Mouse (Mus musculus): ENCODE results near the gene Dpf2. TPM values are rescaled to one million over a fixed set of nuclear protein-coding genes. Genes with fewer than 3 reads are reported as not detected.

The Dpf2 gene
- polyA plus RNA-seq, 1 experiment from 2014 or later, result 85.3 TPM

- no peaks in the 10 kb centered on the region for H3K27me3 ChIP-seq (ENCODE audit: control insufficient read depth, insufficient read depth, low read length)
- 88% methylated on average over 3 of the region's 3 CpGs for WGBS
- no peaks in the 10 kb centered on the region for H3K36me3 ChIP-seq (ENCODE audit: control insufficient read depth, insufficient read depth, low read length)
- no peak for ATAC-seq (ENCODE audit: low read depth)
- H3K9ac ChIP-seq (replicated peaks; ENCODE audit: low read depth, low read length), result no peak overlapping the region
- no peak overlapping the region for H3K4me2 ChIP-seq (ENCODE audit: low read depth, low read length)
- H3K4me3 ChIP-seq (ENCODE audit: low read depth, low read length), result no peak overlapping the region
- H3K9me3 ChIP-seq (ENCODE audit: control insufficient read depth, low read length), result no peaks in the 10 kb centered on the region
- no peak overlapping the region for H3K27ac ChIP-seq (ENCODE audit: low read depth, low read length)
- H3K4me1 ChIP-seq (ENCODE audit: control insufficient read depth, insufficient read depth, low read length), result peaks cover 7% of the 10 kb centered on the region
These were observed 33.9 kb downstream of the Dpf2 start for GRCm38 (mm10) chr19:5878916-5879315.

GRCm38 (mm10) chr19:5878362-5878722 lies 34.5 kb downstream of the Dpf2 start:
- WGBS, result 75% methylated on average over 7 of the region's 7 CpGs
- no peak overlapping the region for H3K27ac ChIP-seq (ENCODE audit: low read depth, low read length)
- no peak for ATAC-seq (ENCODE audit: low read depth)
- H3K4me3 ChIP-seq (ENCODE audit: low read depth, low read length), result no peak overlapping the region
- H3K27me3 ChIP-seq (ENCODE audit: control insufficient read depth, insufficient read depth, low read length), result no peaks in the 10 kb centered on the region
- H3K9ac ChIP-seq (replicated peaks; ENCODE audit: low read depth, low read length), result no peak overlapping the region
- no peak overlapping the region for H3K4me2 ChIP-seq (ENCODE audit: low read depth, low read length)
- H3K4me1 ChIP-seq (ENCODE audit: control insufficient read depth, insufficient read depth, low read length), result peaks cover 12% of the 10 kb centered on the region
- H3K9me3 ChIP-seq (ENCODE audit: control insufficient read depth, low read length), result no peaks in the 10 kb centered on the region
- no peaks in the 10 kb centered on the region for H3K36me3 ChIP-seq (ENCODE audit: control insufficient read depth, insufficient read depth, low read length)

GRCm38 (mm10) chr19:5877618-5878361 lies 35.0 kb downstream of the Dpf2 start, which contains the start of gene Slc25a45:
Gene Slc25a45 (plus strand): TSS chr19:5877808.
- peak; percentile 58; the same call in 1 of the 2 replicates for ATAC-seq (ENCODE audit: low read depth)
- no peak within 1 kb of the TSS for H3K27ac ChIP-seq (ENCODE audit: low read depth, low read length)
- no peaks in the 10 kb centered on the region for H3K27me3 ChIP-seq (ENCODE audit: control insufficient read depth, insufficient read depth, low read length)
- H3K4me1 ChIP-seq (ENCODE audit: control insufficient read depth, insufficient read depth, low read length), result peaks cover 12% of the 10 kb centered on the region
- H3K4me3 ChIP-seq (ENCODE audit: low read depth, low read length), result no peak within 1 kb of the TSS
- 45% methylated on average over 15 of the region's 15 CpGs for WGBS
- no peaks in the 10 kb centered on the region for H3K9me3 ChIP-seq (ENCODE audit: control insufficient read depth, low read length)
- peak within 1 kb of the TSS; percentile 3; the same call in 1 of the 2 replicates for H3K4me2 ChIP-seq (ENCODE audit: low read depth, low read length)
- no peaks in the 10 kb centered on the region for H3K36me3 ChIP-seq (ENCODE audit: control insufficient read depth, insufficient read depth, low read length)
- H3K9ac ChIP-seq (replicated peaks; ENCODE audit: low read depth, low read length), result no peak within 1 kb of the TSS; the same call in 1 of the 2 replicates

- Histone ChIP-seq H3K27me3 (ENCODE audit: control insufficient read depth, insufficient read depth, low read length) (no peaks in the 10 kb centered on the region), H3K36me3 (ENCODE audit: control insufficient read depth, insufficient read depth, low read length) (no peaks in the 10 kb centered on the region), H3K4me3 (ENCODE audit: low read depth, low read length) (peak within 1 kb of the TSS; percentile 69), H3K4me2 (ENCODE audit: low read depth, low read length) (peak within 1 kb of the TSS; percentile 95), H3K9me3 (ENCODE audit: control insufficient read depth, low read length) (no peaks in the 10 kb centered on the region), H3K4me1 (ENCODE audit: control insufficient read depth, insufficient read depth, low read length) (peaks cover 14% of the 10 kb centered on the region), H3K27ac (ENCODE audit: low read depth, low read length) (peak within 1 kb of the TSS; percentile 52), H3K9ac (replicated peaks; ENCODE audit: low read depth, low read length) (peak within 1 kb of the TSS; percentile 68)
- WGBS, result 0% methylated on average over 37 of the region's 37 CpGs
- ATAC-seq (ENCODE audit: low read depth), result peak; percentile 90
These were observed 37.8 kb downstream of the Dpf2 start, which contains the start of gene Frmd8 for GRCm38 (mm10) chr19:5874969-5875480. Gene Frmd8 (minus strand): TSS chr19:5875274.

- H3K27ac ChIP-seq (ENCODE audit: low read depth, low read length), result no peak overlapping the region
These were observed 38.3 kb downstream of the Dpf2 start for GRCm38 (mm10) chr19:5874391-5874968.

GRCm38 (mm10) chr19:5872931-5873556 lies 39.8 kb downstream of the Dpf2 start:
- H3K4me3 ChIP-seq (ENCODE audit: low read depth, low read length), result no peak overlapping the region
- no peak for ATAC-seq (ENCODE audit: low read depth)

More at GRCm38 (mm10) chr19:5874391-5874968, 38.3 kb downstream of the Dpf2 start:
- Histone ChIP-seq H3K9ac (replicated peaks; ENCODE audit: low read depth, low read length) (peak overlapping the region; percentile 68; the same call in 1 of the 2 replicates), H3K27me3 (ENCODE audit: control insufficient read depth, insufficient read depth, low read length) (no peaks in the 10 kb centered on the region), H3K4me2 (ENCODE audit: low read depth, low read length) (peak overlapping the region; percentile 95), H3K9me3 (ENCODE audit: control insufficient read depth, low read length) (no peaks in the 10 kb centered on the region), H3K36me3 (ENCODE audit: control insufficient read depth, insufficient read depth, low read length) (peaks cover 3% of the 10 kb centered on the region; the same call in 1 of the 2 replicates), H3K4me1 (ENCODE audit: control insufficient read depth, insufficient read depth, low read length) (peaks cover 14% of the 10 kb centered on the region), H3K4me3 (ENCODE audit: low read depth, low read length) (peak overlapping the region; percentile 69)
- ATAC-seq (ENCODE audit: low read depth), result no peak
- WGBS, result 9% methylated on average over 13 of the region's 13 CpGs

GRCm38 (mm10) chr19:5872528-5872927 lies 40.3 kb downstream of the Dpf2 start:
- no peak overlapping the region for H3K4me3 ChIP-seq (ENCODE audit: low read depth, low read length)
- no peaks in the 10 kb centered on the region for H3K27me3 ChIP-seq (ENCODE audit: control insufficient read depth, insufficient read depth, low read length)
- H3K36me3 ChIP-seq (ENCODE audit: control insufficient read depth, insufficient read depth, low read length), result peaks cover 13% of the 10 kb centered on the region
- no peaks in the 10 kb centered on the region for H3K9me3 ChIP-seq (ENCODE audit: control insufficient read depth, low read length)
- no peak for ATAC-seq (ENCODE audit: low read depth)
- no peak overlapping the region for H3K4me2 ChIP-seq (ENCODE audit: low read depth, low read length)
- H3K9ac ChIP-seq (replicated peaks; ENCODE audit: low read depth, low read length), result no peak overlapping the region
- peaks cover 14% of the 10 kb centered on the region for H3K4me1 ChIP-seq (ENCODE audit: control insufficient read depth, insufficient read depth, low read length)
- no peak overlapping the region for H3K27ac ChIP-seq (ENCODE audit: low read depth, low read length)
- 92% methylated on average over 4 of the region's 4 CpGs for WGBS

More at GRCm38 (mm10) chr19:5872931-5873556, 39.8 kb downstream of the Dpf2 start:
- no peaks in the 10 kb centered on the region for H3K27me3 ChIP-seq (ENCODE audit: control insufficient read depth, insufficient read depth, low read length)
- H3K4me2 ChIP-seq (ENCODE audit: low read depth, low read length), result no peak overlapping the region
- peaks cover 10% of the 10 kb centered on the region for H3K36me3 ChIP-seq (ENCODE audit: control insufficient read depth, insufficient read depth, low read length)
- H3K9ac ChIP-seq (replicated peaks; ENCODE audit: low read depth, low read length), result 0 out of 2 replicates have a peak overlapping the region, but pooled peaks have one; percentile 8
- no peaks in the 10 kb centered on the region for H3K9me3 ChIP-seq (ENCODE audit: control insufficient read depth, low read length)
- no peak overlapping the region for H3K27ac ChIP-seq (ENCODE audit: low read depth, low read length)
- H3K4me1 ChIP-seq (ENCODE audit: control insufficient read depth, insufficient read depth, low read length), result peaks cover 14% of the 10 kb centered on the region
- WGBS, result 91% methylated on average over 19 of the region's 19 CpGs

- Histone ChIP-seq H3K36me3 (ENCODE audit: control insufficient read depth, insufficient read depth, low read length) (peaks cover 13% of the 10 kb centered on the region), H3K9me3 (ENCODE audit: control insufficient read depth, low read length) (no peaks in the 10 kb centered on the region), H3K4me2 (ENCODE audit: low read depth, low read length) (no peak overlapping the region), H3K27me3 (ENCODE audit: control insufficient read depth, insufficient read depth, low read length) (no peaks in the 10 kb centered on the region), H3K4me1 (ENCODE audit: control insufficient read depth, insufficient read depth, low read length) (peaks cover 14% of the 10 kb centered on the region), H3K4me3 (ENCODE audit: low read depth, low read length) (no peak overlapping the region), H3K9ac (replicated peaks; ENCODE audit: low read depth, low read length) (peak overlapping the region; percentile 28; the same call in 1 of the 2 replicates), H3K27ac (ENCODE audit: low read depth, low read length) (peak overlapping the region; percentile 57; the same call in 1 of the 2 replicates)
- no peak for ATAC-seq (ENCODE audit: low read depth)
- 58% methylated on average over 6 of the region's 6 CpGs for WGBS
These were observed 41.1 kb downstream of the Dpf2 start for GRCm38 (mm10) chr19:5871683-5872082.
